Mouse (Mus musculus) layer of hippocampus, adult 9-10 months (tissue): ENCODE data around the gene Atf4.
A peak's percentile ranks its signal among the peaks of the same experiment; 100 is the strongest.

Experiments used
- DNase-seq: peaks from one replicate; pipeline ENCODE4 v3.0.0; 2022; ENCODE audit warnings: low spot score

Atf4 gene

GRCm38 (mm10) chr15:80254847-80255645 is at the start of gene Atf4:
Gene Atf4 (plus strand): TSS chr15:80255184.
- peak; percentile 97 for DNase-seq

DNA sequence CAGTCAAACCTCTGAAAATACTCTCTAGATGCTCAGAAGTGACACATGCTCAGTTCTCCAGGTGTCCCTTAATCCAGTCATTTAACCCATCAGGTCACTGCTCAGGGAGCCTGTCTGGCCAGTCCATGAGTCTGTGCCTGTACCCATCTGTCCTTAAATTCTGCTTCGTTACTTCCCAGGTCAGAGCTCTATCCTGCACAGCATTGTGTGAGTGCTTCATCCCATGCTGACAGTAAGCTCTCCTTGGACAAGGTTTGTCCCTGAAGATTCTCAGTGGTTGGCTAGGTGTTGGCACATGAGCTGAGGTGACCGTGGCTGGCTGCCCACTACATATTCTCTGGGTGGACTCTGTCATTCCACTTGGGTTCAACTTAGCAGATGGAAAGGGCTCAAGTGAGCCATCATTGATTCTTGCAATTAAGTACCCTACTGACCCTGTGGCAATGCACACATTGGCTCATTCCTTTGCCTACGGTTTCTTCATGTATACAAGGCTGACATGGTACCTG is 48.9 kb upstream of the Atf4 start:
- no peak for DNase-seq

DNA sequence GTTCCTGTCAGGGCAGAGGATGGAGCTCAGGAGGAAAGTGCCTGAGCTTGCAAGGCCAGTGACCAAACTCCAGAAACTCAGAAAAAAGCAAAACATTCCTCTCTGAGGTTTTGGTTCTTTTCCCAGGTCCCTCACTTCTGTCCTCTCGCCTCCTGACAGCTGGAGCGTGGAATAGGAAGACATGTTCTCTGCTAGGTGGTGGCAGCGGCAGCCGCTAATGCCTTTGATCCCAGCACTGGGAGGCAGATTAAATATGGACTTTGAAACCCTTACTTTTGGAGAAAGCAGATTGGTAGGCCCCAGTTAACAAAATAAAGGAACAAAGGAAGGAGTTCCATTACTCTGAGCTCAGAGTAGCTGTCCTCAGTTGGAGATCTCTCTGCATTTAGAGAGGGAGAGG is 46.5 kb upstream of the Atf4 start:
- no peak for DNase-seq

GRCm38 (mm10) chr15:80213688-80214087 is 41.3 kb upstream of the Atf4 start:
- no peak for DNase-seq

DNA sequence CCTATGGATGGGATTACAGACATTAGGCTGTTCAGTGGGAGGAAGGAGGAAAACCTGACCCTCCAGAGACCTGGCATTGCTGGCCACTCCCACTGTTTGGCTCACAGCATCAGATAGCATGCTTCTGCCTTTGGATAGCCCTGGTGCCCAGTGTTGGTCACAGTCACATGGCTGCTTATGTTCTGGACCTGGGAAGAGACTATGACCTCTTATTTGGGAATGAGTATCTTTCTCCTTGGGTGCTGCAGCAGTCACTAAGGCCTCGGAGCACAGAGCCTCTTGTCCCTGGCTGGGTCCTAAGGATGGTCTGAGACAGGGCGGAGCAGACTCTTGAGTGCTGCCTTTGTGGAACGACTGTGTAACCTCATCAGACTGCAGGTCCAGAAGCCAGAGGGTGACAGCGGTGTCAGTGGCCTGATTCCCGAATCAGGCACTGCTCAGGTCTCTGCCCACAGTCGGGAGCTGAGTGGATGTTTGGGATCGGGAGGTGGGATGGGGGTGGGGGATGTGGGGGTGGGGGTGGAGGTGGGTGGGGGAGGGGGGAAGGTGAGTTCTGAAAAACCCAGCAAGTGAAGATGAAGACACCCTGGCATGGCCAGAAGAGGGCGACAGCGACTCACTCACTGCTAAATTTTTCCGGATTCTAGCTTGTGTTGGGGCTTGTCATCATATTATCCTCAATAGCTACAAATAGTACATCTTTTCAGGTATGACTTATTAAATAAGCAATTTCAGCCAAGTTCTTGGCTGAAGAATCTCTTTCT is 39.1 kb upstream of the Atf4 start:
- no peak for DNase-seq

- no peak for DNase-seq
These were observed 38.5 kb upstream of the Atf4 start for GRCm38 (mm10) chr15:80216480-80216820.

DNA sequence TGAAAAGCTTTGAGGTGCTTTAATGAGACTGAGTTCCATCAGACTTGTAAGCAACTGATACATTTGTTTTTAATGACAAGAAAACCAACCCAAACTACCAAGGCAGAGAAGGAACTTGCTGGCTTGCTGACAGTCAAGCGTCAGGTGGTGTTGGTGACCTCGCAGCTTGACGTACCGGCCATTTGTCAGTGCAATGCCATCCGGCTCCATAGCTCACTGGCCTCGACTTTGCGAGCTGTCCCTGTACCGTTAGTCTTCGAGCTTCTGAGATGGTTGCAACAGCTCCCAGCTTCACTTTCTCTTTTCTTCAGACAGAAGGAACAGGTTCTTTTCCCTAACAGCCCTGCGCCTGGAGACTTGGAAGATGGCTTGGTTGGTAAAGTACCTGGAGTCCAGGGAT is 37.5 kb upstream of the Atf4 start:
- DNase-seq = no peak

GRCm38 (mm10) chr15:80219211-80219610 is 35.8 kb upstream of the Atf4 start:
- no peak for DNase-seq

- DNase-seq = no peak
These were observed 35.0 kb upstream of the Atf4 start for GRCm38 (mm10) chr15:80219705-80220657.

DNA sequence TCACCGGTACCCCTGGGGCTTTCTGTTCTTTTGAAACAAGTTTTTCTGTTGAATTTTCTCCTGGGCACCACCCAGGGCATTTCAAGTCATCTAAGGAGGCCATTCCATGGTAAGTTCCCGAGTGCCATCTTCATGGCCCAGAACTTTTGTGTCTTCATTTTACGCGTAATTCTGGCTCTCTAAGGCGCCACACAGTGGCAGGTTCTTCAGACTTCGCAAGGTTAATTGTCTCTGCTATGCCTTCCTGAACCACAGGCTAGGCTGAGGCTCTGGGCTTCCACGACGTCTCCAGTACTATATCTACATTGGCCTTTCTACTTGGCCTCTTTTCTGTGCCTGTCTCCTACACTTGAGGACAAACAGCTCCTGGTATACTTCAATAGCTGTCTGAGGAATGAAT is 34.0 kb upstream of the Atf4 start:
- no peak for DNase-seq

DNA sequence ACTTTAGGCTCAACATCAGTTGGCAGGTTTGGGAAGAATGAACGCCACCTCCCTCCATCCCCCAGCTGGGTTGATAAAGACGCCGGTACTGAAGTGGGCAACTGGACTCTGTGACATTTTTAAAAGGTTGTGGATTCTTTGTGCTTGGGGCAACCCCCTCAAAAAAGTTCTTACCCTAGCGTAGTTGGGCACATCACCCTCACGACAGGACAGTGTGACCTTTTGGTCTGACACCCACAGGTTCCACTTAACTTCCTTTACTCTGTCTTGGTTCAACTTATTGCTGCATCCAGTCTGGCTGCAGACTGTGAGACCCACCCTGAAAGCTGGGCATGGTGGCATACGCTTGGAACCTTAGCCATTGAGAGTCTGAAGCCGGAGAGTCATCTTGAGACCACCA is 31.2 kb upstream of the Atf4 start:
- DNase-seq = no peak

- no peak for DNase-seq
These were observed 29.8 kb upstream of the Atf4 start for GRCm38 (mm10) chr15:80225208-80225607.

DNA sequence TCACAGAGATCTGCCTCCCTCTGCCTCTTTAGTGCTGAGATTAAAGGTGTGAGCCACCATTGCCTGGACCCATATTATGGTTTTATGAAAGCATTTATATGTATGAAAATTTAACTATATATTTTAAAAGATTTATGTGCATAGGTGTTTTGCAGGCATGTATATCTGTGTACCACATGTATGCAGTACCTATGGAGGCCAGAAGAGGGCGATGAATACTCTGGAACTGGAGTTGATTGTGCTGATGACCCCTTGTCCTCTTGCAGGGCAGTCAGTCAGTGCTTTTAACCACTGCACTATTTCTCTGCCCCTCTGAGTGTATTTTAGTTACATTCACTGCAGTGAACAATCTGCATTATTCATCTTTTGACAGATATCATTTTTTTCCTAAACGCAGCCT is 29.2 kb upstream of the Atf4 start:
- no peak for DNase-seq

- no peak for DNase-seq
These were observed 26.7 kb upstream of the Atf4 start for GRCm38 (mm10) chr15:80228071-80228800.

GRCm38 (mm10) chr15:80232331-80232730 is 22.7 kb upstream of the Atf4 start:
- DNase-seq = no peak

DNA sequence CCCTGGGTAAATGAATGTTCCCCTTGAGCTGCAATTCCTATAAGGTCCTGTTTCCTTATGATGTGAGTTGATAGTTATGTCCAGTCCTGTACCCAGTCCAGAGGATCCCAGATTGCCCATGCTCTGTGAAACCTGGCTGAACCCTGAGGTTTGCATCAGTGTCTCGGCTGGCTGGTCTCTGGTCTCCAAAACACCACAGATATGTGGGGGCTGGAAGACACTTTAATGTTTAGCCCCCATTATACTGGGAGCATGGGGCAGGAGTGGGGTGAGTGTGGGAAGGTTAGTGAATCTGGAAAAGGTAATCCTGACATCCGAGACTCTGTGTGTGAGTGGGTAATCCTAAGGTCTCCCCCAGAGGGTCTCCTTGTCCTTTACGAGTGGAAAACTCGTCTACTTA is 21.9 kb upstream of the Atf4 start:
- no peak for DNase-seq

DNA sequence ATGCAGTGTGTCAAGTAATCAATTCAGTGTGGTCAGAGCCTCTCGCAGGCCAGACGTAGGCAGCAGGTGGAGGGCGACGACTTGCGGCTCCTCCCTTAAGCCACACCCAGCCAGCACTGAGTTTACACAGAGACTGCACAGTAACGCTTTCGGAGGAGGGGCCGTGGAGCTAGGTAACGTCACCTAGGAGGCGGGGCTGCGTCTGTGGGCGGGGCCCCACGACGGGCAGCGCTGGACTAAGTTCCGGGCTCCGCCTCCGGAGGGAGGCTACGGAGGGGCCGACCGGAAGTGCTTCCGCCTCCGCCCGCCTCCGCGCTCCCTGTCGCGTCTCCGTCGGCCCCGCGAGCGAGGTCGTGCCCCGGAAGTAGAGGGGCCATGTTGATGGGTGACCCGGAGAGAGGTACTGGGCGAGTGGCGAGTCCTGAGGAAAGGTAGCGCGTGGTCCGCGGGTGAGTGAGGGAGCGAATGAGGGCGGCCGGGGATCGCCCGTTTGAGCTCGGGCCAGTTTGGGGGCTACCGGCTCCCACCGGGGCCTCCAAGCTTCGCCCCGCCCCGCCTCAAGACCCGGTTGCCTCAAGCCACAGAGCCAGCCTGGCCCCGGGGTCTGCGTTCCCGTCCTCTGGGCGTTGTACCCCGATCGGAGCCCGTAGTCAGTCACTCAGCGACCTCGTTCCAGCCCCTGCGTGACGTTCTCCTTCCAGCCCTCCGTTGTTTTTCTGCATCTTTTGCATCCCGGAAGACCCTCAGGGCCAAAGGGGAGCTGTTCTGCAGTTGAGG is 21.1 kb upstream of the Atf4 start, which contains the start of gene Mief1:
Mief1 (plus strand) TSS at position 286 of the 777 bp plus-strand sequence.
- peak; percentile 92 for DNase-seq

GRCm38 (mm10) chr15:80235535-80235934 is 19.4 kb upstream of the Atf4 start, which contains the start of gene AC140267.1:
Gene AC140267.1 (plus strand): TSS chr15:80235835.
- no peak for DNase-seq

- no peak for DNase-seq
These were observed 6.8 kb upstream of the Atf4 start for GRCm38 (mm10) chr15:80248135-80248534.

DNA sequence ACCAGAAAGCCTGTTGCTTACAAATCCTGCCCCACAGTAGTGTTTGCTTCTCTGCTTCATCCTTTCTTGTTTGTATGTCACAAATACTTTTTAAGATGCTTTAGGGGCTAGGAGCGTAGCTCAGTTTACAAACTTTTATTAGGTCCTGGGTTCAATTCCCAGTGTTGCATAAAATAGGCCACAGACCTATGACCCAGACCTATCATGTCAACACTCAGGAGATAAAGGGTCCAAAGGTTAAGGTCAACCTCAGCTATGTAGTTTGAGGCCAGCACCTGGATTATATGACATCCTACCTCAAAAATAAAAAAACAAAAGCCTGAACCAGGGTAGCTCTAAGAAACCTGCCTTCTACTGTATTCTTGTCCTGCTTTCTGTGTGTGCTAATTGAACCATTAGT is 6.4 kb upstream of the Atf4 start:
- DNase-seq = no peak

- no peak for DNase-seq
These were observed 5.3 kb upstream of the Atf4 start for GRCm38 (mm10) chr15:80249672-80250071.
